Mouse (Mus musculus): ENCODE measurements around the gene Sbds. TPM values are rescaled to one million over a fixed set of nuclear protein-coding genes. Genes with fewer than 3 reads are reported as not detected.
"Not testable (repeated sequence)": the region's sequence is repeated elsewhere in the genome, so short reads cannot be mapped to it uniquely, and the experiment has no call there.

Gene Sbds
- polyA plus RNA-seq, 1 experiment, result 41.9 TPM

GRCm38 (mm10) chr5:130264433-130265005 is 9.2 kb upstream of the Sbds start:
- Histone ChIP-seq H3K4me3 (replicated peaks; ENCODE audit: extremely low read depth, low read depth, low read length) (no peak overlapping the region), H3K4me1 (ENCODE audit: control insufficient read depth, insufficient read depth, low read length) (no peaks in the 10 kb centered on the region)
- TF ChIP-seq CTCF (IDR thresholded peaks at IDR 0.05; ENCODE audit: insufficient read depth, low read length), result no peak
- TF ChIP-seq POLR2A (IDR thresholded peaks at IDR 0.05; ENCODE audit: borderline replicate concordance, extremely low read depth, low read depth, low read length), result no peak
- WGBS, result 86% methylated on average over 6 of the region's 6 CpGs
- no peak for DNase-seq

- no peak for DNase-seq
- Histone ChIP-seq H3K4me1 (ENCODE audit: control insufficient read depth, insufficient read depth, low read length) (no peaks in the 10 kb centered on the region), H3K4me3 (replicated peaks; ENCODE audit: extremely low read depth, low read depth, low read length) (no peak overlapping the region)
- TF ChIP-seq POLR2A (IDR thresholded peaks at IDR 0.05; ENCODE audit: borderline replicate concordance, extremely low read depth, low read depth, low read length) (no peak), CTCF (IDR thresholded peaks at IDR 0.05; ENCODE audit: insufficient read depth, low read length) (no peak)
- WGBS, result 65% methylated on average over 11 of the region's 11 CpGs
Measured at GRCm38 (mm10) chr5:130263454-130263853, 8.1 kb upstream of the Sbds start.

- WGBS, result 4% methylated on average over 8 of the region's 8 CpGs
- H3K4me1 ChIP-seq (ENCODE audit: control insufficient read depth, insufficient read depth, low read length), result no peaks in the 10 kb centered on the region
- TF ChIP-seq CTCF (IDR thresholded peaks at IDR 0.05; ENCODE audit: insufficient read depth, low read length), result no peak
- TF ChIP-seq POLR2A (IDR thresholded peaks at IDR 0.05; ENCODE audit: borderline replicate concordance, extremely low read depth, low read depth, low read length), result no peak
- DNase-seq, result no peak
- peak overlapping the region; percentile 95 for H3K4me3 ChIP-seq (replicated peaks; ENCODE audit: extremely low read depth, low read depth, low read length)
Measured at GRCm38 (mm10) chr5:130257303-130257702, 2.0 kb upstream of the Sbds start.

- DNase-seq, result peak; percentile 93
- Histone ChIP-seq H3K4me3 (replicated peaks; ENCODE audit: extremely low read depth, low read depth, low read length) (peak overlapping the region; percentile 95), H3K4me1 (ENCODE audit: control insufficient read depth, insufficient read depth, low read length) (no peaks in the 10 kb centered on the region)
- under 1% methylated on average over 25 of the region's 25 CpGs for WGBS
- TF ChIP-seq POLR2A (IDR thresholded peaks at IDR 0.05; ENCODE audit: borderline replicate concordance, extremely low read depth, low read depth, low read length) (peak; percentile 75; the same call in 1 of the 2 replicates), CTCF (IDR thresholded peaks at IDR 0.05; ENCODE audit: insufficient read depth, low read length) (no peak)
Measured at GRCm38 (mm10) chr5:130256678-130257271, 1.4 kb upstream of the Sbds start.

GRCm38 (mm10) chr5:130255799-130256525 is 632 bp upstream of the Sbds start:
- 22% methylated on average over 20 of the region's 20 CpGs for WGBS
- not testable (repeated sequence) for H3K4me1 ChIP-seq (ENCODE audit: control insufficient read depth, insufficient read depth, low read length); DNase-seq; H3K4me3 ChIP-seq (replicated peaks; ENCODE audit: extremely low read depth, low read depth, low read length)

- WGBS, result 4% methylated on average over 19 of the region's 19 CpGs
- H3K4me3 ChIP-seq (replicated peaks; ENCODE audit: extremely low read depth, low read depth, low read length), result peak overlapping the region; percentile 92
- no peaks in the 10 kb centered on the region for H3K4me1 ChIP-seq (ENCODE audit: control insufficient read depth, insufficient read depth, low read length)
- TF ChIP-seq POLR2A (IDR thresholded peaks at IDR 0.05; ENCODE audit: borderline replicate concordance, extremely low read depth, low read depth, low read length) (peak; percentile 12; the same call in 1 of the 2 replicates), CTCF (IDR thresholded peaks at IDR 0.05; ENCODE audit: insufficient read depth, low read length) (peak; percentile 17; the same call in 1 of the 2 replicates)
- DNase-seq, result no peak
Measured at GRCm38 (mm10) chr5:130254164-130255016, 940 bp downstream of the Sbds start.

GRCm38 (mm10) chr5:130247823-130248222 is 7.5 kb downstream of the Sbds start:
- no peak for DNase-seq
- 35% methylated on average over 5 of the region's 5 CpGs for WGBS
- no peaks in the 10 kb centered on the region for H3K4me1 ChIP-seq (ENCODE audit: control insufficient read depth, insufficient read depth, low read length)
- H3K4me3 ChIP-seq (replicated peaks; ENCODE audit: extremely low read depth, low read depth, low read length), result no peak overlapping the region
- TF ChIP-seq CTCF (IDR thresholded peaks at IDR 0.05; ENCODE audit: insufficient read depth, low read length), result no peak
- no peak for TF ChIP-seq POLR2A (IDR thresholded peaks at IDR 0.05; ENCODE audit: borderline replicate concordance, extremely low read depth, low read depth, low read length)

- WGBS, result 90% methylated on average over 12 of the region's 12 CpGs
- TF ChIP-seq POLR2A (IDR thresholded peaks at IDR 0.05; ENCODE audit: borderline replicate concordance, extremely low read depth, low read depth, low read length) (no peak), CTCF (IDR thresholded peaks at IDR 0.05; ENCODE audit: insufficient read depth, low read length) (no peak)
- DNase-seq, result no peak
- Histone ChIP-seq H3K4me1 (ENCODE audit: control insufficient read depth, insufficient read depth, low read length) (no peaks in the 10 kb centered on the region), H3K4me3 (replicated peaks; ENCODE audit: extremely low read depth, low read depth, low read length) (no peak overlapping the region)
Measured at GRCm38 (mm10) chr5:130241426-130241825, 13.9 kb downstream of the Sbds start.

- no peak for TF ChIP-seq CTCF (IDR thresholded peaks at IDR 0.05; ENCODE audit: insufficient read depth, low read length)
- no peak for TF ChIP-seq POLR2A (IDR thresholded peaks at IDR 0.05; ENCODE audit: borderline replicate concordance, extremely low read depth, low read depth, low read length)
- H3K4me1 ChIP-seq (ENCODE audit: control insufficient read depth, insufficient read depth, low read length), result no peaks in the 10 kb centered on the region
- 97% methylated on average over 2 of the region's 2 CpGs for WGBS
- H3K4me3 ChIP-seq (replicated peaks; ENCODE audit: extremely low read depth, low read depth, low read length), result no peak overlapping the region
- DNase-seq, result no peak
Measured at GRCm38 (mm10) chr5:130239856-130240255, 15.5 kb downstream of the Sbds start.

Measured in lung, adult 2 months (tissue).